Mouse (Mus musculus) bone marrow macrophage, adult 2 months (primary cell): Measurements from ENCODE around the gene Mad2l2. TPM values are rescaled to one million over a fixed set of nuclear protein-coding genes. Genes with fewer than 3 reads are reported as not detected.

Source experiments
- H3K27ac ChIP-seq: 2 replicates; pipeline ENCODE4 v1.5.1; 2012; ENCODE audit warnings: low read depth, low read length; ENCODE audit not compliant: insufficient read depth
- H3K4me1 ChIP-seq: 2 replicates; pipeline ENCODE4 v1.6.1; 2012; ENCODE audit warnings: low read length; ENCODE audit not compliant: control insufficient read depth, insufficient read depth
- H3K4me3 ChIP-seq: 2 replicates; pipeline ENCODE4 v1.5.1; 2012; ENCODE audit warnings: mild to moderate bottlenecking, low read length, moderate library complexity; ENCODE audit not compliant: insufficient read depth
- CTCF ChIP-seq: IDR thresholded peaks from 2 replicates; pipeline ENCODE4 v1.5.1; 2012; ENCODE audit warnings: low read depth, mild to moderate bottlenecking, low read length, moderate library complexity
- POLR2A ChIP-seq: IDR thresholded peaks from 2 replicates; pipeline ENCODE4 v1.6.1; 2012; ENCODE audit warnings: mild to moderate bottlenecking, low read depth, low read length, borderline replicate concordance
- polyA plus RNA-seq: library from polyadenylated mRNA; stranded (reverse); fragments of >200 nt; gene quantifications from 2 replicates; pipeline ENCODE4 v1.2.4, GENCODE M21; 2012; ENCODE audit not compliant: missing spikeins, insufficient read depth, insufficient read length

Mad2l2 gene
- polyA plus RNA-seq = 30.5 and 30.6 TPM in 2 replicates

DNA sequence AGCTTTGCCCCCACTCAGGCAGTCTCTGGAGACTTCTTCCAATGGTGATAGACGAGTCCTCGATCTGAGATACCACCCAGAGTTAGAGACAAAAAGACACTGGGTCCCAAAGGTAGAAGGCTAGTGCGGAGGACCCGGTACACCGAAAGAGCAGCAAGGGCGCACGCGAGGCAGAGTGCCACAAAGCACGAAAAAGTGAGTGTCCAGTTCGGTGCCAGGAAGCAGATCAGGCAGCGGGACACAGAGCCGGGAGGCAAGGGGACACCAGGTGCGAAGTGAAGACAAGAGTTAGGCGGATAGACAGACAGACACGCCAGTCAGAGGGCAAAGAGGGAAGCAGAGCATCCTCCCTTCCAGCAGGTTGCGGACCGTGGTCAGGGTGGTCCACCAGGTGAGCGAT lies at the start of gene Mad2l2:
TSS of gene Mad2l2 (plus strand) at position 252 of the 400 bp plus-strand sequence.
- peaks cover 9% of the 10 kb centered on the region for H3K4me1 ChIP-seq
- no peak within 1 kb of the TSS for H3K4me3 ChIP-seq
- no peak within 1 kb of the TSS for H3K27ac ChIP-seq
- no peak for TF ChIP-seq CTCF
- no peak for TF ChIP-seq POLR2A

DNA sequence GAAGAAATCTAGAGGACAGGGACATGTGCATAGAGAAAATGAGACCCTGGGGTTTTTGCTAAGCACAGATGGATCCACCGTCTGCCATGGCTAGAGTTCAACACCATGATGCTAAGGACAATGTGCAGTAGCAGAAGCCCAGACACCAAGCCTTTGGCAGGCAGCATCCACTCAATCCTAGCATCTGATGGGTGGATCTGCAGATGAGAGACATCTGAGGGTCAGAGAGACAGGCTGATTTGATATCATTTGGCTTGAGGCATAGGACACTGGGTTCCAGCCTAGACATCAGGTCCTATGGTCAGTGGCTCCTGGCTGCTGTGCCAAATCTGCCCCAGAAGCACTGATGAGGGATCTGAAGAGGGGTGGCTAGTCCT lies 49.6 kb upstream of the Mad2l2 start:
- no peak overlapping the region for H3K27ac ChIP-seq
- no peak overlapping the region for H3K4me3 ChIP-seq
- TF ChIP-seq POLR2A = no peak
- TF ChIP-seq CTCF = no peak
- H3K4me1 ChIP-seq = peaks cover 17% of the 10 kb centered on the region

DNA sequence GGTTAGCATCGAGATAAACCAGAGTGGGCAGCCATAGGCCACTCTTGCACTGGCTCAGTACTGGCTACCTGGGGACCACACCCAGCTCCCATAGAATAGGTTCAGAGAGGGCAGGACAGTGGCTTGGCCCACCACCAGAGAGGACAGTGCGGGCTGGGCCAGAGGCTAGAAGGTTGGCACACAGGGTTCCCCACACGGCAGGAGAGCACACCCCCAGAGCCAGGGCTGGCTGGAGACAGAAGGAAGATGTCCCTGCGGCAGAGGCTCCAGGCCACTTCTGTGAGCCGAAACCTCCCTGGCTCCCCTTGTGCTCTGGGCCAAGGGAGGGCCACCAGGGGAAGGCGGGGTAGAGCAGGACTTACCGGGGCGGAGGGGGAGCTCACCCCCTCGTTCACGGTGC lies 49.0 kb upstream of the Mad2l2 start:
- TF ChIP-seq POLR2A (no peak), CTCF (no peak)
- no peak overlapping the region for H3K4me3 ChIP-seq
- peaks cover 22% of the 10 kb centered on the region for H3K4me1 ChIP-seq

DNA sequence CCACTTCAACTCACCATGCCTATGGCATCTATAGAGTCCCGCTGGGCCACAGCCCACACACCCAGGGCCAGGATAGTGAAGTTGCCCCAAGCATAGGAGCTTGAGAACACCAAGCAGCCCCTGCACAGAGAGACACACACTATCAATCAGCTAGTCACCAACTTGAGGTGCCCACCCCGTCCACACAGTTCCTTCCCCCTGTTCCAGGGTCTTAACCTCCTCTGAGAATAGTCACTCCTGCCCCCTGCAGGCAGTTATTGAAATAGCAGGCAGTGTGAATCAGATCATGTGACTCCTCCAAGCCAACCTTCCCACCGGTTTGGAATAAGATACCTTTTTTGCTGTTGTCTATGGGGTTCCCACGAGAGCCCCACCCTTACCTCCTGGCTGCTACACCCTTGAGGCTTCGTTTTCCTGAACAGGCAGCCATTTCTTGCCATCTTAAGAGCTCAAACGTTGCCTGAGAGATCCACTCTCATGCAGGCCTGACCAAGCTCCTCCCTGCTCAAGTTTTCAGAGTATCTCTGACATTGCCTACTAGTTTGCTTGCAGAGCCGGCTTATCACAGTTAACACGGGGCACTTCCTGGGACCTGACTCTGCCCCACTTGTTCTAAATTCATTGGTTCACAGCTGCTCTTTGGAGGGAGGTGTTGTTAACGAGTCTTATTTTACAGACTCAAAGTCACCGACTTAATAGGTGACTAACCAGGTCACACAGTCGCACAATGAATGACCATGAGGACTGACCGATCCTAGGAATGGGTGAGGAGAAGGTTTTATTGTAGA lies 47.7 kb upstream of the Mad2l2 start:
- H3K4me3 ChIP-seq = no peak overlapping the region

More for the DNA sequence above, 49.0 kb upstream of the Mad2l2 start:
- H3K27ac ChIP-seq = no peak overlapping the region

DNA sequence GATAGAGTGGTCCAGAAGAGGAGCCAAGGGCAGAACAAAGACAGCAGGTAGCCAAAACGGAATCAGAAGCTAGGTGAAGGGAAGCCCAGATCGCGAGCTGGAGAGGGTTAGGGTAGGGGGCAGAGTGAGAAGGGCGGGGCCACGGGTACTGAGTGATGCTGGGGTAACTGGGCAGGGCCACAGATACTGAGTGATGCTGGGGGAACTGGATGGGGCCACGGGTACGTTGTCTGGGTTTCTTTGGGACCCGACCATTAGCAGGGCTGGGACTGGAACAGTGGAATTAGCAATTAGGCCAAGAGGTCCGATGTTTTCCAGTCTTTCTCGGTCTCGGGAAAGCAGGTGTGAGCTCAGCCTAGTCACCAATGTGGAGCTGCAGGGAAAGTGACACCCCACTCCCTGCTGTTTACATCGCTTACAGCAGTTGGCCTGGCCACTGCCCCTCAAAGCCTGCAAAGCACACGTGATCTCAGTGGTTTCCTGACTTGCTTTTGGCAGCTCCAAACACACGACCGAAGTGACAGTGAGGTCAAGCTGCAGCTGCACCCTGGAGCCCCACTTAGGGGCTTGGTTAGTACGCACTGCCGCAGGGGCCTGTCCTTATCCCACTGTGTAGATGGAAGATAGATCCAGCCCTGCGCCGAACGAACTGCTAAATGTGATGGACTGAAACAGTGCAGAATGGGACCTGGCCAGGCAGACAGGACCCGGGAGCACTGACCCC lies 46.8 kb upstream of the Mad2l2 start:
- TF ChIP-seq CTCF = no peak
- no peak for TF ChIP-seq POLR2A
- H3K4me1 ChIP-seq = peaks cover 31% of the 10 kb centered on the region
- no peak overlapping the region for H3K27ac ChIP-seq
- H3K4me3 ChIP-seq = no peak overlapping the region

More for the DNA sequence above, 47.7 kb upstream of the Mad2l2 start:
- peak; percentile 49; the same call in 1 of the 2 replicates for TF ChIP-seq CTCF
- no peak for TF ChIP-seq POLR2A
- Histone ChIP-seq H3K4me1 (peaks cover 27% of the 10 kb centered on the region), H3K27ac (no peak overlapping the region)

DNA sequence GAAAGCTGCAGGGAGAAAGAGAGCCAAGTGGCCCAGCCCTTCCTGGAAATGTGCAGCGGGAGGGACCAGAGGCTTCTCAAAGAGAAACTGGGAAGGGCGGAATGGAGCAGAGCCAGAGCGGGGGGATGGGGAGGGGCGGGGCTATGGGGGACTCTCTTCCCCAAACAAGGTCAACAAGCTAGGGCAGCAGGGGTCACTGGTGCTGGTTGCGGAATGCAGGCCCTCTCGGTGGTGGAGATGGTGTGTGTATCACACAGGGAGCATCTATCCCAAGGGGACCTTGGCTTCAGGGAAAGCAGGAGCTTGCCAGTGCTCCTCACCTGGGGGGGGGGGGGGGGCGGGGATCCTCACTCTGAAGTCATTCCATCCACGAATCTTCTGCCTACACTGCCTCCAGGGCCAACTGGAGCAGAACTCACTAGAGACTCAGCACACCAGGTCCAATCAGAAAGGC lies 45.9 kb upstream of the Mad2l2 start:
- Histone ChIP-seq H3K4me1 (peaks cover 32% of the 10 kb centered on the region), H3K27ac (no peak overlapping the region), H3K4me3 (no peak overlapping the region)

DNA sequence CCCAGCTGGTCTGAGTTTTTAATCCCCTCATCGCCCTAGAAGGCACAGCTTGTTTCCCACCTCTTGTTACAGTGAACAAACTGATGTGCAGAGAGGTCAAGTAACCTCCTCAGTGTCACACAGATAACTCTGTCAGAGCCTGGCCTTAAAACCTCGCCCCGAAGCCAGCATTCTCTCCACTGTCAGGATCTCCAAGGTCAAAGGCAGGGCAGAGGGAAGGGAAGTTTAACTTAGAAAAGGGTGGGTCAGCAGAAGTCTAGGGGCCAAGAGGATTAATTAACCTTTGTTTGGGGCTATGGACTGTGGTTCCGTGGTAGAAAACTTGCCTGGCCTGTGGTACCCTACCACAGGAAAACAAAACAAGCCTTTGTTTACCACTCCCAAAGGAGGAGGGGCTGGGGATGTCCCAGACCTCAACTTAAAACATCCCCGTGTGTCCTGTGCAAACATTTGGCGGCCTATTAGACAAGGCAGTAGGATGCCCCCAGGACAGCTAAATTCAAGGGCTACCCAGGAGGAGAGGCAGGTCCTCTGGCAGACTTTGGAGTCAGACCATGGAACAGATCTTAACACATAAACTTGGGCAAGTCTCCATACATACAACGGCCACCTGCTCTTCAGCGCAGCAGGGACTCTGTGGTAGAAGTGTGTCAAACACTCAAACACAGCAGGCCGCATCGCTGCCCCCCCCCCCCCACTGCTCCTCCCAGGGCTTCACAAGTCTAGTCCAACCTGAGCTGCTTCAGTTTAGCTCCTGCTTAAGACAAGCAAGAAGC lies 44.9 kb upstream of the Mad2l2 start:
- TF ChIP-seq CTCF = no peak
- TF ChIP-seq POLR2A = no peak
- Histone ChIP-seq H3K4me1 (peaks cover 32% of the 10 kb centered on the region), H3K27ac (no peak overlapping the region), H3K4me3 (no peak overlapping the region)

More for the DNA sequence above, 45.9 kb upstream of the Mad2l2 start:
- TF ChIP-seq POLR2A (no peak), CTCF (no peak)

DNA sequence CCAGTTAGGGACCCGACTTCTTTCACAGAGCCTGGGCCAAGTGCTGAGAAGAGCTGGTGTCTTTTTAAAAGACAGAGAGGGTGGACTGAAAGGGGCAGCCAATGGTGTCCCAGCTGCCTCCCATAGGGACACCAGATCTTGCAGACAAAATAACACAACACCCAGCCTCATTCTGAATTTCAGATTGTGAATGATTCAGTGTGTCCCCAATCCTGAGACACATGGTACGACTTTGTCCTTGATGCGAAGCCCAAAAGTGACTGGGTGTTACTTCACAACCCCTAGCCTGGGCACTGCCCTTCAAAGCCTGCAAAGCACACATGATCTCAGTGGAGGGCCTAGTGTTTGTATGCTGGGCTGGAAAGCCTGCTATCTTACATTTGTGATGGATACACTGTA lies 44.3 kb upstream of the Mad2l2 start:
- Histone ChIP-seq H3K4me1 (peaks cover 32% of the 10 kb centered on the region), H3K4me3 (no peak overlapping the region), H3K27ac (no peak overlapping the region)
- TF ChIP-seq CTCF (no peak), POLR2A (no peak)

DNA sequence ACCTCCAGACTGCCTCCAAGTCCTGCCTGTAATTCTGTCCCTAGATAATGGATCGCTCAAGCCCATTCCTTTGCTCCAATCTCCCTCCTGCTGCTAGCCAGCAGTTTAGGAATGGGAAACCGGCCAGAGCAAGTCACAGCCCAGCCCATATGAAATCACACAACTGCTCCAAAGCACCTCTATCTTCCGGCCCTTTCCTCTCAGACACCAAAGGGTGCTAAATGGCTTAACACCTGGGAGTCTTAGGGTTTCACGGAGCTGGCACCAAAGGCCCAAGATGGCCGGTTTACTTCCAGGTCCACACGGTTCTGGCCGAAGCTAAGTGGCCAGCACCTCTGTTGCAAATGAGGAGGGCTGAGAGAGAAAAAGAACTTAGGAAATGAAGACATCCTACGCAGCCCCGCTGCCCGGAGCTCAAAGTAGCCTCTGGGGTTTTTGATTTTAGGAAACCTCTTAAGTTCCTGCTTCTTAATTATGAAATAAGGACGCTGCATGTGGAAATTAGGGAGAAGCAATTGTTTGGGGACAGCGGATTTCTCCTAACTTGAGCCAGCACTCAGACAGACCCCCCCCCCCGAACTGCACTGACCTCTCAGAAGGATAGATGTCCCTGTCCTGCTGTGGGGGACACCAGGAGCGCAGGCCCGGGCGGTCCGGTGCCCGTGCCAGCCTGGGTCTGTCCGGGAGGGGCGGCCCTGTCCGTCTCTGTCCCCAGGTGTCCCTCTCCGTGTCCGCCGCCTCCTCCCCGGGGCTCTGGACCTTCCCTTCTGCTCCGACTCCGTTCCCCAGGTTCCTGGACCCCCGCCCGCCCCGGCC lies 42.9 kb upstream of the Mad2l2 start:
- H3K4me1 ChIP-seq = peaks cover 32% of the 10 kb centered on the region

More for the DNA sequence above, 42.9 kb upstream of the Mad2l2 start:
- Histone ChIP-seq H3K27ac (peak overlapping the region; percentile 38), H3K4me3 (peak overlapping the region; percentile 81)
- TF ChIP-seq POLR2A (no peak), CTCF (no peak)
